Mouse (Mus musculus): ENCODE measurements around the gene Btf3.
A peak's percentile ranks its signal among the peaks of the same experiment; 100 is the strongest.

The Btf3 gene

GRCm38 (mm10) chr13:98316480-98317245 lies at the start of gene Btf3:
Gene Btf3, minus strand, starts transcription at chr13:98317006.
- DNase-seq: peak; percentile 84 to 85

GRCm38 (mm10) chr13:98365766-98366421 lies 49.1 kb upstream of the Btf3 start:
- no peak for DNase-seq

- no peak for DNase-seq
Observed at GRCm38 (mm10) chr13:98365081-98365480, 48.3 kb upstream of the Btf3 start.

- DNase-seq: no peak
Observed at GRCm38 (mm10) chr13:98363046-98363445, 46.2 kb upstream of the Btf3 start.

DNA sequence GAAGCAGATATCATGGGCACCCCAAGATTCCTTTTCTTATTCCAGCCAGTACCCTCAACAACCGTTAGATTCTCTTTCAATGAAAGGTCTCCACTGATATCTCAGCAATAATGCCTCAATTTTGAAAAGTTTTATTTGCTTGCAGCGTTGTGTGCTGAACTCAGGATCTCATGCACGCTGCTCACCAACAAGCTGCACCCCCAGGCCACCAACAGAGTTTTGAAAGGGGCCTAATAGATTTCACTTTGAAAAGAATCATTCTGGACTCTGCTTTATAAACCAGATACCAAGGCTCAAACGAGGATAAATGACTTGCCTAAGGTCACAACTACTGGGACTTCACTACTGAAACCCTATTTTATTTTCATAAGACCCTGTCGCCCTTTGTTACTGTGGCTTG lies 44.4 kb upstream of the Btf3 start:
- no peak for DNase-seq

GRCm38 (mm10) chr13:98360391-98360790 lies 43.6 kb upstream of the Btf3 start:
- no peak for DNase-seq

GRCm38 (mm10) chr13:98359337-98359736 lies 42.5 kb upstream of the Btf3 start:
- DNase-seq: no peak

DNA sequence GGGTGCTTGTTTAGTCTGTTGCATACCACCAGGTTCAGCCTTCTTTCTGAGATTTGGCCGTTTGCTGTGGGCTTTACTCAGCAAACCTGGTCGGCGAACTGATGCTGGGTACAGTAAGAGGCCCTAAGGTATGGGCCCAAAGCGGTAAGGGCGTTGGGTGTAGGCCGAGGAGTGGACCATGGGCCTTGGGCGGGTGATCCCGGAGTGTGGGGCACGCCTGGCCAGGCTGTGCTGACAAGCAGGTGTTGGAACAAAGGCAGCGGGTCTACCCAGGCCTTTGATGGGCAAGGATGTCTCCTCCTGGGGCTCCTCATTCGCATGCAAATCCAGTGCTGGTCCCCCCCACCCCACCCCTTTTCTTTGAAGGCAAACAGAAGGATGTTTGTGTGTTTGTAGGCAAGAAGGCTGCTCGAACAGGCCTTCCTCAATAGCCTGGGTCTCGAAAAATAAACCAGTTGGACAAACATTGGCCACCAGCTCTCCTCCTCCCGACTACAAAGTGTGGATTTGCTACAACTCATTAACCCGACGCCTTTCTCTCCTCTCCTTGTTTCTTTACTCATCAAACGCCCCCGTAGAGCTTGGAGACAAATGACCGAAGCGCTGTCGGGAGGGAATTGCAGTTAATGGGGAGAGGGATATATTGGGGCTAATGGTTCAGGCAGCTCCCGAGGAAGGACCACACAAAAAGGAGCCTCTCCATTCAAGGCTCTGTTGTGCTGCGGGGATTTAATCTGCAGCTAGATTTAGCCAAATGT lies 41.8 kb upstream of the Btf3 start:
- DNase-seq: no peak

DNA sequence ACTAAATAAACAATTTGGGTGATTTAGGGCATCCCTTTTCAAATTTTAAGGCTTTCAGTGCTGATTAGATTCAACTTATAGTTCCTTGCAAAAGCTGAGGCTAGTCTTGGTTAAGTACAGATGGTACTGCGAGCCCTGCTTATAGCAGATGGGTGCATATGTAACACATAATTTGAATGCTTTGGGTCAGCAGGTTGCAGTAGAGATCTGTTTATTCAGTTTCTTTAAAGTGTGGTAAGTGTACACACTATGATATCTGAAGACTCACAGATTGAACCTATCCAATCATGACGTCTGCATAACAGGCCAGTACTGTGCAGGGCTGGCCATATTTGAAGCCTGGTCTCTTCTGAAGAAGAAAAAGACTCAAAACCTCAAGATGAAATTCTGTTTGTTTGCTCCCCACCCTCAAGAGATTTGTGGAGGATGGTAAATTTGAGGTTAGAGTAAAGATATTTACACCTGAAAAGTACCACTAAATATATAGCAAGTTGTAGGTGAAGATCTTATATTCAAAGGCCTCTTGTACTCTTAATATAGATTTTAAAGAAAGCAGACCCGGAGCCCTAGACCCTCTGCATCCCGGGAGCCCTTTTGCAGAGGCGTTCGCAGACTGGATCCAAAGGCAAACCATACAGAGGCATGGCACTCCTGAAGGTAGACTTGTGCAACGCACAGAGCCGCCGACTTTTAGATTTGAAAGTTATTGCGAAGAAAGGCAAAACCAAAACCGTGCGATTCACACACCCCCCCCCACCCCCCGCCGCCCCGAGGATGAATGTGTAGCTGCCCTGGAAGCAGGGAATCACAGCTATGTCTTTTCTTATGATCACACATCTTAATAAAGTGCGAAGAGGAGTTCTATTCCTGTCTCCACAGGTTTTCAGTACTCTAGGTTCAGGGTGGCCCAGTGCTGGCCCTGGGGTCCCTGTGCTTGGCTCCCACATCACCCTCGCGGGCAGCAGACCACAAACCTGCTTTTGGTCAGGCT lies 40.9 kb upstream of the Btf3 start:
- no peak for DNase-seq

DNA sequence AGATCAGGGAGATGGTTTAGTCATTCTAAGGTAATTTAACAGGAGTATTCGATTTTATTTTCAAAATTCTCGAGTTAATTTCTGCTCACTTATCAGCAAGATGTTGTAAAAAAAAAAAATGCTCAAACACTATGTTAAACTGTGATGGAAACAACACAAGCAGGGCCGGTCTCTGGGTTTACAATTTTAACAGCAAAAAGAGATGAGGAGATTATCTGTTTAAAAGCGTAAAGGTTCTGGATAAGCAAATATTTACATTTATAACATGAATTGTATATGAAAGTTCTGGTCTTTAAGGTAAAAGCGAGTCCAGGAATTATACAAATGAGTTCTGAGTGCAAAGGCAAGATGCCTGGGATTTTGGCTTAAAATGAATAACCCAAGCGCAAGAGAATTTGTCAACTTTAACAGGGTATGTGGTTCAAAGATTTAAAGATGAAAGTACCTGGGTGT lies 40.2 kb upstream of the Btf3 start:
- DNase-seq: no peak

DNA sequence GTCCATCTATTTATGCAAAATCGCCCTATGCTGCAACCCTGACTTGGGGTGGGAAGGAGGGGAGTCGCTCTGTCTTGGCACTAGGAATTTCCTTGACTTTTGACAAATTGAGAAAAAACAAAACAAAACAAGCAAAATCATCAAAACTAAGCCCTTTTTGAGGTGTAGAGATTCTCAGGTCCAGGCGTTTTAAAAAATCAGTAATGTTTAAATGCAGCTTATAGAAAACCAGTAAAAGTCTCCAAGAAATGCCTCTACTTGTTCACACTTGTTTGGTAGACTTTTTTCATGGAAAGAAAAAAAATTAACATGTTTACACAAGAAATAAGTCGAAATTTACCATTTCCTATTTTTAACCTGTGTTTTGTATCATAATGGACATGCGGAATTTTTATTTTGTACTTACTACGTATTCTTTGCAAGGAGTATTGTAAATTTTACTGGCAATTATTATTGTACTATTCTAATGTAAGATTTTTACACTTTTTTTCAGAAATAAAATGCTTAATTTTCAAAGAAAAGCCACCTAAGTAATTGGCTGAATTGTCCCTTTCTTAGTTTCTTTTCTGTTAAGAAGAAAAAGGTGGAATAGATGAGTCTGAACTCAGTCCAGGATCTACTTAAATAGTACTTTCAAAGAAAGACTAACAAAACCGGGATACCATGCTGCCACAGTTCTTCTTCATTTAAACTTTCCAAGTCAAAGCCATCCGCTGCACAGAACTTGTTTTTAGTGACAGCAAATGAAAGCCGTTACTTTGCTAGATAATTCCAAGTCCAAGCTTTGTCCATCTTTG lies 39.6 kb upstream of the Btf3 start:
- DNase-seq: no peak

DNA sequence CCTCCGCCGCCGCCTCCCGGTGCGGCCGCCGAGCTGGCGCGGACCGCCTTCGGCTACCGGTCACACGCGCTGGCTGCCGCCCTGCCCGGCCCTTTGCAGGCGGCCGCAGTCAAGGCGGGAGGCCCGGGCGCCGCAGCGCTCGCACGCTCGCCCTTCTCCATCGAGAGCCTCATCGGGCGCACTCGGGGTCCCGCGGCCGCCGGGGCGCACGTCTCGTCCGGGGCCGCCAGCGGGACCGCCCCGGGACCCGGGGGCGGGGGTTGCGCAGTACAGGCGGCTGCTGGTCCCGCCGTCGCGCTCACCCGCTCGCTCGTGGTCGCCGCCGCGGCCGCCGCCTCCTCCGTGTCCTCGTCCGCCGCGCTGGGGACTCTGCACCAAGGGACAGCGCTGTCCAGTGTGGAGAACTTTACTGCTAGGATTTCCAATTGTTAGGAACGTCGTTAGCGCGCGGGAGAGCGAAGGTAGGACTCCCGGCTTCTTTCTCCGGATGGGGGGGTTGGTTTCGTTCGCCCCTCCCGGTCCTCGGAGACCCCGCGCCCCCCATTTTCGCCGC lies 38.8 kb upstream of the Btf3 start:
- DNase-seq: no peak

GRCm38 (mm10) chr13:98354871-98355558 lies 38.2 kb upstream of the Btf3 start:
- peak in 1 of 2 experiments; percentile 5 for DNase-seq

DNA sequence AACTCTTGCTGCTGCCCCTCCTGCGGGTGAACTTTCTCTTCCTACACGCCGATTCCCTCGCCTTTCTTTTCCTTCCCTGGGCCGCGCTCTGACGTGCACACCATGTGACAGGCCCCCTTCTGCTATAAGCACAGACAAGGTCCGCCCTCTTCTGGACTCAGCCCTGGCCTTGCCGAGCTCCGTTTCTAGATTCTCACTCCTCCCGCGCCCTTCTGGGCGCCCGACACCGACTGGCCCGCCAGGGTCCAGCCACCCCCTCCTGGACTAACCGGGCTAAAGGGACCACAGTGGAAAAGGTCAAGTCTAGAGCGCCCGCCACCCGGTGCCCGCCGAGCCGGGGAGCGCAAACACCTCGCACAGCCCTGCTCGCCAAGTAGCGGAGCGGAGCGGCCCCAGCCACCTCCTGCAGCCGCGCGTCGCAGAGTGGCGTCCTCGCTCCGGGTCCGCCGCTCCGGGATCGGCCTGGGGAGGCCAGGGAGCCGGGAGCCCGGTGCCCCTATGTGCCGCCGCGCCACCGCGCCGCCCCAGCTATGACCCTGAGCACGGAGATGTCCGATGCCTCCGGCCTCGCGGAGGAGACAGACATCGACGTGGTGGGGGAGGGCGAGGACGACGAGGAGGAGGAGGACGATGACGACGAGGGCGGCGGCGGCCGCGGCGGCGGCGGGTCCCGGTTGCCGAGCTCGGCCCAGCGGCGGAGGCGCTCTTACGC lies 37.4 kb upstream of the Btf3 start, which contains the start of gene Foxd1:
Foxd1 (plus strand) TSS at position 153 of the 712 bp plus-strand sequence.
- DNase-seq: peak in 1 of 2 experiments; percentile 7

DNA sequence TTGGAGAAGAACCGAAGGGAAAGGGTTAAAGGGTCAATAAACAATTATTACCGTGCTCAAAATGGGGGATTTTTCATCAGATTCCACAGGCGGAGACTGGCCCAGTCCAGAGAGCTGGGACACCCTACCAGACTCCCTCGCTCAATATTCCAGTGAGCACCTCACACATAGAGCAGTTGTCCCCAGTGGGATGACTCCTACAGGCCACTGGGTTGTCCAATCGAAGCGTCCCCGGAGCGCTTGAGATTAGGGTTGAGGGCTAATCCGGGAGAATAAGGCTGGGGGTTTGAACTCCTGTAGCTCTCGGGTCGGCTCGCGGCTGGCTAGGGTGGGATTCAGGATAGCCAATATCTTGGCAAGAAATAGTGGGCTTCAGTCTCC lies 36.9 kb upstream of the Btf3 start:
- no peak for DNase-seq

GRCm38 (mm10) chr13:98352381-98352975 lies 35.7 kb upstream of the Btf3 start:
- DNase-seq: no peak

DNA sequence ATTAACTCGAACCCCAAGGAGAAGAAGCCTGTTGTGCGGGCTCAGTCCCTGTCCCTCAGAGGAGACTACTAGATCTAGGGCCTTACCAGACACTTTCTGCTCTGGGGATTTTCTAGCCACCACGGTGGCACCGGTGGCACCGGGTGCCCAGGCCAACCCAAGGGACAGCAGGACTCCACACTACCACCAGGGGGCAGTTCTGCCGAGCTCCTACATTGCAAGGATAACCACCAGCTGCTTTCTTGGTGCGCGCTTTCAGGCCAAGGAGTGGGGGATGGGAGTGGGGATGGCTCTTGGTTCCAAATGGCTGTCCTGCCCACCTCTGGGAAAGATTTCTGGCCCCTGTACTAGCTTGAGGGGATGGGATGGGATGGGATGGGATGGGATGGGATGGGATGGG lies 34.7 kb upstream of the Btf3 start:
- no peak for DNase-seq

DNA sequence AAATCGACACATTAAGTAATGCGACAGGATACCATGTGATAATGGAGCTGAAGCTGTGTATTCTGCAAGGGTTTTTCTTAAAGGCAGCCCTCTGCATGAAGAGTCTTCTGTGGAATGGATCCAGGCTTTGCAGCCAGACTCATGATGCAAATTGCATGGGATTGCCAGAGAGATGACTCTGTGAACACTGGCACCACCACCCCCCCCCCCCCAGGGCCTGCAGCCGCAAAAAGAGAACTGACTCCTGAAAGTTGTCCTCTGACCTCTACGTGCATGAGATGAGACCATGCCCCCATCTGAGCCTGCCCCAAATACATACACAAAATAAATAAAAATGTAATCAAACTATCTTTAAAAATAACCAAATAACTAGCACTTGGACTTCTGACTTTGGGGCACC lies 32.7 kb upstream of the Btf3 start:
- DNase-seq: no peak

DNA sequence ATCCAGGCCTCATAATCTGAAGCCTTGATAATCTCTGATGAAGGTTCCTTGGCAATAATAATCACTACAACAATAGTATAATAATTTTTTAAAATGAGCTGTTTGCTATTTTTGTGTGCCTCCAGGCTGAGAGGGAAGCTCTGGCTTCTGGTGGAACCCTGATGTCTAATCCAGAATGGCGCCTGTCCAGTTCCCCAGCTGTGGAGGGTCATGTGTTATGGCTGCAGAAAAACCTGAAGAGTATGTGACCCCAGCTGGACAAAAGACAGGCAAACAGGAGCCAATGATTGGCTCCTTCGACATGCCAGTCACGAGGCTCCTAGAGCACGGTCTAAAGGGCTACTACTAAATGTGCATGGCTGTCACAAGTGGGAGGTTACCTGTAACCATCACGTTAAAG lies 23.7 kb upstream of the Btf3 start:
- DNase-seq: no peak
